Mouse (Mus musculus): Measurements from ENCODE around the gene Gm16513.
"Not testable (repeated sequence)": the region's sequence is repeated elsewhere in the genome, so short reads cannot be mapped to it uniquely, and the experiment has no call there.

Gene Gm16513

DNA sequence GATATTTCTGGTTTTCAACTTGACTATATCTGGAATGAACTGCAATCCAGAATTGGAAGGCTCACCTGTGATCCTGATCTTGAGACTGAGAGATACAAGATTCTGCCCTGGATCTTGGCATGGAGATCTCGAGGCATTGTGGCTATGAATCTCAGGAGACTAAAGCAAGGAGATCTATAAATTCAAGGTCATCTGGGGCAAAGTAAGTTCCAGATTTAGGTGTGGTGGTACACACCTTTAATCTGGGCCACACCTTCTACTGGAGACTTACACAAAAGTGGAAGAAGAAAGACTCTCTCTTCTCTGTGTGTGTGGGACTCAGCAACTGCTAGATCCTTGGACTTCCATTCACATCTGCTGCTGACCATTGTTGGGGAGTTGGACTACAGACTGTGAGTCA, at the start of gene Gm16513:
Gene Gm16513, plus strand, starts transcription at position 301 of the 400 bp plus-strand sequence.
- DNase-seq = not testable (repeated sequence)

Measured in cerebellum, adult 9-11 months (tissue).